Mouse (Mus musculus): ENCODE data around the gene Olfr101.

The Olfr101 gene

GRCm38 (mm10) chr17:37304213-37304612, at the start of gene Olfr101:
Gene Olfr101, minus strand, starts transcription at chr17:37304313.
- DNase-seq (ENCODE audit: low read depth, low spot score) = no peak

DNA sequence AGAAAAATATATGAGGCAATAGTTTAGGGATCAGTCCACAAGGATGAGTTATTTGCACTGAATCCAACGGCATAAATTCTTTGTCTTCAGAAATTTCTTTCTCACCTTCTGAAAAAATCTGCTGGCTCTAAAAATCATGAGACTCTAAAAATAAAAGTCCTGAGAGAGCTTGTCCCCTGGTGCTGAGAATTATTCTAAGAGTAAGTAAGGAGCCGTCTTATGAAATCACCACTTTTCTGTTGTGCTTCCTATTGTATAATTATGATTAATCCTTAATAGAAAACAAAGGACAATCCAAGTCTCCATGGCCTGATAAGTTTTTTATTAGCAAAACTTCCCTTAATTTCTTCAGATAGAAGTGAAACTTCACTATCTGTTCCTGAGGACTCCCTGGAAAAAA, 35.5 kb upstream of the Olfr101 start, which contains the start of gene Olfr103:
Gene Olfr103, minus strand, starts transcription at position 101 of the 400 bp plus-strand sequence.
- DNase-seq (ENCODE audit: low read depth, low spot score) = no peak

DNA sequence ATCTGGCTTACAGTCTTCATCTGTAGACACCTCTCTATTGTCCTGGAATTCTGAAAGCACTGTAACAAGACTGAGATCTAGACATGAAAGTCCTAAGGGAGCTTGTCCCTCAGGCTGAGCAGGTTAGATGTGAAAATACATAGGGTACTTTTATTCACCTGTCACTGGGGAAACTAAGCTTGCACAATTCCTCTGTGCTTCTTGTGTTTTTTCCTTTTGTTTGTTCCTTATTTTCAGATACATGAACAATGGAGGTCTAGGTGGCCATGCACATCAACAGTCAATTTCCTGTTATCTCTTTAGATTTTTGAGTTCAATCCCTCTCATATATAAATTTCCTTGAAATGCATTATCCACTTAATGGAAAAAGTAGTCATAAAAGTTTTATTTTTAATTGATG, 12.8 kb upstream of the Olfr101 start, which contains the start of gene Olfr102:
Gene Olfr102, minus strand, starts transcription at position 101 of the 400 bp plus-strand sequence.
- no peak for DNase-seq (ENCODE audit: low read depth, low spot score)

GRCm38 (mm10) chr17:37310146-37310699, 6.1 kb upstream of the Olfr101 start:
- DNase-seq (ENCODE audit: low read depth, low spot score) = no peak

DNA sequence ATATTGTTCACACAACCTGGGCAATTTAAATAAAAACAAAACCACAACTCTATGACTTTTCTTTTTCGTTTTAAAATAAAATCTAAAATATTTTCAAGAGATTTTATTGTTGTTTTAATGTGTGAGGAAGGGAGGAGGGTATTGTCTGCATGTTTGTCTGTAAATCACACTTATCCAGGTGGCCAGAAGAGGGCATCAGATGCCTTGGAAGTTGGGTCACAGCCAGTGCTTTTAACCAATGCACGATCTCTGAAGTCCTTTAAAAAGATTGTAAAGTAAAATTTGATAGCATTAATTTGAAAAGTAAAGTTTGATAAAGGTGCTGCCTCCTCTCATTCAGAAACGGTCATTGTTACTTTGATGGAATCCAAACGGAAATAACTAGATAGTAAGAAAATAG, 4.4 kb upstream of the Olfr101 start:
- no peak for DNase-seq (ENCODE audit: low read depth, low spot score)

GRCm38 (mm10) chr17:37283360-37283759, 20.8 kb downstream of the Olfr101 start, which contains the start of gene Olfr99:
Gene Olfr99, minus strand, starts transcription at chr17:37283460.
- no peak for DNase-seq (ENCODE audit: low read depth, low spot score)

DNA sequence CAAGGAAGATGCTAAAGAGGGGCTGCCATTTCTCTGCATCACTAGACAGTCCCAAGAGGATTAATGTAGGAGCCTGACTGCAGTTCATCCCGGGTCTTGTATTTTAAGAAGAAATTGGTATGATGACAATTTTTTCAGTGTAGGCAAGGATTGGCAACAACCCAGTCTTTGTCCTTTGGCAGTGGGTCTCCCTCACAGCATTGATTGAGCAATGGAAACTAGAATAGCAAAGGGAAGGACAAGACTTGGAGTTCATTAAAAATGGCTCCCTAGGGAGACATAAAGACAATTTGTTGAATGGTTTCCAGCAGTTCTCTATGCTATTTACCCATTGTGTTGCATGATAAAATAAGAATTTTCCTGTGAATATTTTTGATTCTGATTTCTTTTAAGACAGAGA, 23.8 kb downstream of the Olfr101 start:
- no peak for DNase-seq (ENCODE audit: low read depth, low spot score)

DNA sequence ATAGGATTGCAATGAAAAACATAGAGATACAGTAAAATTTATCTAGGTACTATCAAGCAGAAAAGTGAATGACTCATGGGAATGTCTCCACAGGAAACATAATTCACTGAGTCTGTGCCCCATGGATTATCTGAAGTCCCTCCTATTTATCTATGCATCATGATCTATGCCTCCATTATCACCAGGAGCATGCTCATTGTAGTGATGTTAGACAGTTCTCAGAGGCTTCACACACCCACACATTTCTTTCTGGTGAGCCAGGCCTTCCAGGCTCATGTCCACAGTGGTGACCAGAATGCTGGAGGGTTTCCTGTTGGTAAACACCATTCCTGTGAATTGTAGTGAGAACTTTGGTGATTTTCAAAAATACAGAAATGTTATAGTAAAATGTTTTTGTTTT, 27.5 kb downstream of the Olfr101 start:
- no peak for DNase-seq (ENCODE audit: low read depth, low spot score)

GRCm38 (mm10) chr17:37275626-37276248, 28.4 kb downstream of the Olfr101 start:
- DNase-seq (ENCODE audit: low read depth, low spot score) = no peak

DNA sequence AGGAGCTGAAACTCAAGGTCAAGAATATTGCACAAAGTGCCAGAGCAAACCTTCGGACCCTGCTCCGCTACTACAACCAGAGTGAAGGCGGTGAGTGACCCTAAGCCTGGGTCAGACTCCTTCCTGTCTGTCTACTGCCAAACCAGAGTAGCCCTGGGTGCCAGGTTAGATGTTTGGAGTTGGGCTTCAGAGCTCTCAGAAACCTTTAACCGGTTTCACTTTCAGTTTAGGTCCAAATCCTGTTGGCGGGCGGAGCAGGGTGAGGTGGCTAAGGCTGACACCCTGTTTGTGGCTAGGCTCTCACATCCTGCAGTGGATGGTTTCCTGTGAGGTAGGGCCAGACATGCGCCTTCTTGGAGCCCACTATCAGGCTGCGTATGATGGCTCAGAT, 33.4 kb downstream of the Olfr101 start:
- DNase-seq (ENCODE audit: low read depth, low spot score) = no peak

DNA sequence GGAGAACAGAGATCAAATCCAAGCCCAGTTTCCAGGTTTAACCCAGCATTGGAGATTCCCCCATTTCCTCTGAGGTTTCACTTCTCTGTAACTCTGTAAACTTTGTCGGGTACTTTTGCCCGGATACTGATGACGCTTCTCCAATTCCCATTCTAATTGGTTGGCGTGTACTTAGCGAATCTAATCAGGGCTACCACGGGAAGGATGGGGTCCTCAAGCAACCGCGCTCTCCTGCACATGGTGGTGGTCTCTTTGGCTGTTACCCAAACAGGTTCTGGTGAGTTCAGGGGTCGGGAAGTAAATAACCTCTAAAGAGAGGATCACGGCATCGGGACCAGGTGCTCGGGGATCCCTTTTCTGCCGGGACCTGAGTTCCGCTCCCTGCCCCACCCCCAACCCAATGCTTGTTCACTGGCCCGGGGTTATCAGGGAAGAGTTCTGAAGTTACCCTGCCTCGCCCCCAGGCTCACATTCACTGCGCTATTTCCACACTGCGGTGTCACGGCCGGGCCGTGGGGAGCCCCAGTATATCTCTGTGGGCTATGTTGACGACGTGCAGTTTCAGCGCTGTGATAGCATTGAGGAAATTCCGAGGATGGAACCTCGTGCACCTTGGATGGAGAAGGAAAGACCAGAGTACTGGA, 33.9 kb downstream of the Olfr101 start, which contains the start of gene H2-M3:
Gene H2-M3, plus strand, starts transcription at position 163 of the 644 bp plus-strand sequence.
- DNase-seq (ENCODE audit: low read depth, low spot score) = peak; percentile 73

DNA sequence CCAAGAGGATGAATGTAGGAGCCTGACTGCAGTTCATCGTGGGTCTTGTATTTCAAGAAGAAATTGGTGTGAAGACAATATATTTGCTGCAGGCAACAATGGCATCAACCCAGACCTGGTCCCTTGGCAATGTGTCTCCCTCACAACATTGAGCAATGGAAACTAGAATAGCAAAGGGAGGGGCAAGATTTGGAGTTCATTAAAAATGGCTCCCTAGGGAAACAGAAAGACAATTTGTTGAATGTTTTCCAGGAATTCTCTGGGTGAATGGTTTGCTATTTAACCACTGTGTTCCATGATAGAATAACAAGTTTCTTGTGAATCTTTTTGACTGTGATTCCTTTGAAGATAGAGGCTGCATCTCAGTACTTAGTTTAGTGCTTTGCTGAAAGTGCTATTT, 40.5 kb downstream of the Olfr101 start, which contains the start of gene Olfr98:
Gene Olfr98, minus strand, starts transcription at position 124 of the 400 bp plus-strand sequence.
- DNase-seq (ENCODE audit: low read depth, low spot score) = no peak

GRCm38 (mm10) chr17:37250544-37250943, 53.6 kb downstream of the Olfr101 start:
- no peak for DNase-seq (ENCODE audit: low read depth, low spot score)

DNA sequence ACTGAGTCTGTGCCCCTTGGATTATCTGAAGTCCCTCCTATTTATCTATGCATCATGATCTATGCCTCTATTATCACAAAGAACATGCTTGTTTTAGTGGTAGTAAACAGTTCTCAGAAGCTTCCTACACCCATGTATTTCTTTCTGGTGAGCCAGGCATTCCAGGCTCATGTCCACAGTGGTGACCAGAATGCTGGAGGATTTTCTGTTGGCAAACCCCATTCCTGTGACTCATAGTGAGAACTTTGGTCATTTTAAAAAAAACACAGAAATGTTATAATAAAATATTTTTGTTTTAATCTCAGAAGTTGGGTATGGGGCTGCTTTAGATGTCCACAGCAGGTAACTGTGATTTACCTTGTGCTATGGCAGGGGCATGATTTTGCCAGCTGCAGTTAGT, 54.7 kb downstream of the Olfr101 start:
- DNase-seq (ENCODE audit: low read depth, low spot score) = no peak
